Mouse (Mus musculus) left cerebral cortex, postnatal 10 days (tissue): ENCODE results near the gene Atp6v1c2. TPM values are rescaled to one million over a fixed set of nuclear protein-coding genes. Genes with fewer than 3 reads are reported as not detected.

Experiments used
- microRNA-seq: library from miRNA; unstranded; fragments of <30 nt; microRNA quantifications from one replicate; pipeline ENCODE4 v1.2.0, GENCODE M21; 2022
- total RNA-seq, 2 experiments: library from RNA; stranded (reverse); gene quantifications; 2 replicates each; pipeline ENCODE4 v1.2.3; 2021

Atp6v1c2 gene
- total RNA-seq, 2 experiments from 2014 or later, result 6.6 to 8.1 TPM

Small RNA genes lying within 50 kb of the gene (microRNA-seq; reads per million reads assigned to microRNA genes)
- 4.3 reads per million, percentile 15 among the genes with 10 or more reads in this experiment for gene Mir3066

Other genes starting within 250 kb of the Atp6v1c2 start
- gene Kcnf1, start 152.5 kb downstream of the Atp6v1c2 start, total RNA-seq, result 100 to 1,000 TPM in 1 of 2 experiments, 10 to 100 TPM in 1; 93.6 to 105 TPM
- gene Pdia6, start 62.8 kb downstream of the Atp6v1c2 start, total RNA-seq, result 100 to 1,000 TPM; 104 to 113 TPM
- 10 to 100 TPM; 21.7 to 21.9 TPM for gene Nol10, start 19.1 kb upstream of the Atp6v1c2 start, total RNA-seq
- gene Odc1, start 215.4 kb upstream of the Atp6v1c2 start, total RNA-seq, result 10 to 100 TPM; 82.2 to 85.0 TPM